Mouse (Mus musculus): ENCODE data around the gene Swsap1. TPM values are rescaled to one million over a fixed set of nuclear protein-coding genes. Genes with fewer than 3 reads are reported as not detected.

Gene Swsap1
- polyA plus RNA-seq, 1 experiment from 2014 or later: 10.2 TPM

GRCm38 (mm10) chr9:21947540-21948130 lies 7.9 kb upstream of the Swsap1 start:
- no peak for ATAC-seq (ENCODE audit: insufficient read depth)
- Histone ChIP-seq H3K27me3 (ENCODE audit: insufficient read depth, low read length) (no peaks in the 10 kb centered on the region), H3K4me1 (ENCODE audit: insufficient read depth) (no peaks in the 10 kb centered on the region), H3K9ac (no peak overlapping the region), H3K36me3 (ENCODE audit: insufficient read depth) (no peaks in the 10 kb centered on the region), H3K9me3 (ENCODE audit: low read depth, low read length) (no peaks in the 10 kb centered on the region), H3K4me2 (no peak overlapping the region), H3K4me3 (ENCODE audit: low read depth, low read length) (no peak overlapping the region), H3K27ac (ENCODE audit: low read depth) (no peak overlapping the region)
- WGBS: 6% methylated on average over 28 of the region's 28 CpGs
- no peak for TF ChIP-seq CTCF (IDR thresholded peaks at IDR 0.05; ENCODE audit: low read depth)
- no peak for DNase-seq

GRCm38 (mm10) chr9:21948146-21948545 lies 7.4 kb upstream of the Swsap1 start:
- Histone ChIP-seq H3K4me1 (ENCODE audit: insufficient read depth) (no peaks in the 10 kb centered on the region), H3K9me3 (ENCODE audit: low read depth, low read length) (no peaks in the 10 kb centered on the region), H3K27me3 (ENCODE audit: insufficient read depth, low read length) (no peaks in the 10 kb centered on the region), H3K4me2 (no peak overlapping the region), H3K27ac (ENCODE audit: low read depth) (no peak overlapping the region), H3K36me3 (ENCODE audit: insufficient read depth) (no peaks in the 10 kb centered on the region), H3K4me3 (ENCODE audit: low read depth, low read length) (no peak overlapping the region), H3K9ac (no peak overlapping the region)
- ATAC-seq (ENCODE audit: insufficient read depth) (no peak), DNase-seq (no peak)
- no peak for TF ChIP-seq CTCF (IDR thresholded peaks at IDR 0.05; ENCODE audit: low read depth)
- 47% methylated on average over 8 of the region's 8 CpGs for WGBS

- no peak overlapping the region for H3K4me2 ChIP-seq
- no peak for TF ChIP-seq CTCF (IDR thresholded peaks at IDR 0.05; ENCODE audit: low read depth)
- H3K27me3 ChIP-seq (ENCODE audit: insufficient read depth, low read length): no peaks in the 10 kb centered on the region
- H3K36me3 ChIP-seq (ENCODE audit: insufficient read depth): no peaks in the 10 kb centered on the region
- WGBS: 63% methylated on average over 6 of the region's 6 CpGs
- no peaks in the 10 kb centered on the region for H3K9me3 ChIP-seq (ENCODE audit: low read depth, low read length)
- no peak overlapping the region for H3K9ac ChIP-seq
- no peaks in the 10 kb centered on the region for H3K4me1 ChIP-seq (ENCODE audit: insufficient read depth)
- no peak overlapping the region for H3K27ac ChIP-seq (ENCODE audit: low read depth)
- H3K4me3 ChIP-seq (ENCODE audit: low read depth, low read length): no peak overlapping the region
- DNase-seq: no peak
- no peak for ATAC-seq (ENCODE audit: insufficient read depth)
These were observed 6.8 kb upstream of the Swsap1 start for GRCm38 (mm10) chr9:21948790-21949189.

GRCm38 (mm10) chr9:21950322-21950721 lies 5.2 kb upstream of the Swsap1 start:
- H3K9ac ChIP-seq: no peak overlapping the region
- no peak overlapping the region for H3K27ac ChIP-seq (ENCODE audit: low read depth)
- peak; percentile 85 for DNase-seq
- H3K4me3 ChIP-seq (ENCODE audit: low read depth, low read length): no peak overlapping the region
- no peaks in the 10 kb centered on the region for H3K4me1 ChIP-seq (ENCODE audit: insufficient read depth)
- TF ChIP-seq CTCF (IDR thresholded peaks at IDR 0.05; ENCODE audit: low read depth): no peak
- no peak for ATAC-seq (ENCODE audit: insufficient read depth)
- H3K27me3 ChIP-seq (ENCODE audit: insufficient read depth, low read length): no peaks in the 10 kb centered on the region
- 14% methylated on average over 11 of the region's 11 CpGs for WGBS
- no peak overlapping the region for H3K4me2 ChIP-seq
- H3K36me3 ChIP-seq (ENCODE audit: insufficient read depth): no peaks in the 10 kb centered on the region
- H3K9me3 ChIP-seq (ENCODE audit: low read depth, low read length): no peaks in the 10 kb centered on the region

- no peaks in the 10 kb centered on the region for H3K27me3 ChIP-seq (ENCODE audit: insufficient read depth, low read length)
- no peak overlapping the region for H3K4me3 ChIP-seq (ENCODE audit: low read depth, low read length)
- WGBS: 77% methylated on average over 3 of the region's 3 CpGs
- H3K4me1 ChIP-seq (ENCODE audit: insufficient read depth): no peaks in the 10 kb centered on the region
- H3K36me3 ChIP-seq (ENCODE audit: insufficient read depth): no peaks in the 10 kb centered on the region
- no peak for ATAC-seq (ENCODE audit: insufficient read depth)
- no peaks in the 10 kb centered on the region for H3K9me3 ChIP-seq (ENCODE audit: low read depth, low read length)
- no peak for DNase-seq
- no peak overlapping the region for H3K9ac ChIP-seq
- peak; percentile 55 for TF ChIP-seq CTCF (IDR thresholded peaks at IDR 0.05; ENCODE audit: low read depth)
- no peak overlapping the region for H3K27ac ChIP-seq (ENCODE audit: low read depth)
- H3K4me2 ChIP-seq: no peak overlapping the region
These were observed 3.6 kb upstream of the Swsap1 start for GRCm38 (mm10) chr9:21951977-21952376.

- WGBS: 4% methylated on average over 3 of the region's 3 CpGs
- Histone ChIP-seq H3K36me3 (ENCODE audit: insufficient read depth) (no peaks in the 10 kb centered on the region; the same call in 1 of the 2 replicates), H3K27me3 (ENCODE audit: insufficient read depth, low read length) (no peaks in the 10 kb centered on the region), H3K9me3 (ENCODE audit: low read depth, low read length) (no peaks in the 10 kb centered on the region), H3K9ac (no peak overlapping the region), H3K4me3 (ENCODE audit: low read depth, low read length) (no peak overlapping the region), H3K4me1 (ENCODE audit: insufficient read depth) (no peaks in the 10 kb centered on the region), H3K27ac (ENCODE audit: low read depth) (no peak overlapping the region), H3K4me2 (no peak overlapping the region)
- TF ChIP-seq CTCF (IDR thresholded peaks at IDR 0.05; ENCODE audit: low read depth): no peak
- ATAC-seq (ENCODE audit: insufficient read depth) (no peak), DNase-seq (no peak)
These were observed 2.0 kb upstream of the Swsap1 start for GRCm38 (mm10) chr9:21953600-21953999.

GRCm38 (mm10) chr9:21954635-21955034 lies 920 bp upstream of the Swsap1 start:
- Histone ChIP-seq H3K9me3 (ENCODE audit: low read depth, low read length) (no peaks in the 10 kb centered on the region), H3K27me3 (ENCODE audit: insufficient read depth, low read length) (peaks cover 6% of the 10 kb centered on the region; the same call in 1 of the 2 replicates), H3K27ac (ENCODE audit: low read depth) (no peak overlapping the region), H3K4me1 (ENCODE audit: insufficient read depth) (no peaks in the 10 kb centered on the region), H3K4me2 (no peak overlapping the region; the same call in 1 of the 2 replicates), H3K36me3 (ENCODE audit: insufficient read depth) (no peaks in the 10 kb centered on the region; the same call in 1 of the 2 replicates), H3K4me3 (ENCODE audit: low read depth, low read length) (no peak overlapping the region), H3K9ac (no peak overlapping the region)
- no peak for TF ChIP-seq CTCF (IDR thresholded peaks at IDR 0.05; ENCODE audit: low read depth)
- ATAC-seq (ENCODE audit: insufficient read depth) (no peak), DNase-seq (no peak)
- 77% methylated on average over 3 of the region's 3 CpGs for WGBS

Measured in lung, embryonic 14.5 days (tissue).